Mouse (Mus musculus): ENCODE data around the gene Sub1.

DNA sequence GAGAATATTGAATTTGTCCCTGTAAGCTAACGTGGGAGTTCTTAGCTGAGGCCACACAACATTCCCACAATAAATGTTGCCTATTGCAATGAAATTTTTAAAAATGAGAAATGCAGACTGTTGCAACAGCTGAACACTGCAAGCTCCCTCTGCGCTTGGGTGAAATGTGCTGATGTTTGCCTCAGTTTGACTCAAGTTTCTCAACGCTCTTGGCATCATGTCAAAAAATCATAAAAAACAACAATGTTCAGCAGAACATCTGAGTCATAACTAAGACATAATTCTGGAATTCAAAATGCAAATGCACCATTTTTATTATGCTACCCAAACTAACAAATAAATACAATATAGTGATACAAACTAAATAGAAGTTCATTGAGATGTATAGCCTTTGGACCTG, 37.1 kb downstream of the Sub1 start:
- TF ChIP-seq CTCF (IDR thresholded peaks at IDR 0.05): no peak
- no peak for TF ChIP-seq EP300 (IDR thresholded peaks at IDR 0.05)
